Mouse (Mus musculus) lung, adult 10 weeks (tissue): ENCODE results near the gene Gm9918. TPM values are rescaled to one million over a fixed set of nuclear protein-coding genes. Genes with fewer than 3 reads are reported as not detected.

Experiments used
- polyA plus RNA-seq: library from polyadenylated mRNA; stranded (reverse); fragments of 350-450 nt; fragmentation: Illumina TruSeq; extraction: RNeasy Lipid Tissue Mini Kit (QIAGEN cat#74804); gene quantifications from one replicate; pipeline ENCODE4 v1.2.3, GENCODE M21; 2014; ENCODE audit warnings: low read depth, low replicate concordance; ENCODE audit not compliant: insufficient read depth

Gene Gm9918
- 0.10 TPM for polyA plus RNA-seq

DNA sequence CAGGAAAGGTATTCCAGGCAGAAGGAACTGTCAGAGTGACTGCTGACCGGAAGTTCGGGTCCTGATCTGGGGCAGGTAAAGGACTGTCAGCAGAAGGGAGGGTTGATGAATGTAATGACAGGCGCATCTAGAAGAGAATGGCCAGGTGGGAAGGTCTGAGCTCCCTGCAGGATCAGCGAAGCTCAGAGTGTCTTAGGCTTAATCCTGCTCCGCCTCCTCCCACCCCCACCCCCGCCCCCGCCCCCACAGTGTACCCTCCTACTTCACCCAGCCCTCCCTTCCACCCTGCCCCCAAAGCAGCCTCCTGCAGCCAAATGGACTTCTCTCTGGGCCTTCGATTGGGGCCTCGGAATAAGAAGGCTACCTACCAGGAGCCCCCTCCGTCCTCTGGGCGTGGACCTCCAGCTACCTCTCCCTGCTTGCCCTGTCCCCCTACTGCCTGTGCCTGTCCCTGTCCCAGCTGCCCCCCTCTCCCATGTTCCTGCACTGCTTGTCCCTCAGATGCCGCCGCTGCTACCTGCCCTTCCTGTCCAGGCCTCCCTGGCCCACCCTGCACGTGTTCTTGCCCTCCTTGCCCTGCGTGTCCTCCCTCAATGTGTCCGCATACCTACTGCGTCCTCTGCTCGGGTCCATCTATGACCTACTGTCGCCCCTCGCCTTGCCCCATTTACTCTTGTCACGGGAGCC is at the start of gene Gm9918:
TSS of gene Gm9918 (plus strand) at position 290 of the 687 bp plus-strand sequence.

GRCm38 (mm10) chr15:102231748-102232147 is 38.6 kb upstream of the Gm9918 start, which contains the start of gene Itgb7:
Gene Itgb7, minus strand, starts transcription at chr15:102231944.

DNA sequence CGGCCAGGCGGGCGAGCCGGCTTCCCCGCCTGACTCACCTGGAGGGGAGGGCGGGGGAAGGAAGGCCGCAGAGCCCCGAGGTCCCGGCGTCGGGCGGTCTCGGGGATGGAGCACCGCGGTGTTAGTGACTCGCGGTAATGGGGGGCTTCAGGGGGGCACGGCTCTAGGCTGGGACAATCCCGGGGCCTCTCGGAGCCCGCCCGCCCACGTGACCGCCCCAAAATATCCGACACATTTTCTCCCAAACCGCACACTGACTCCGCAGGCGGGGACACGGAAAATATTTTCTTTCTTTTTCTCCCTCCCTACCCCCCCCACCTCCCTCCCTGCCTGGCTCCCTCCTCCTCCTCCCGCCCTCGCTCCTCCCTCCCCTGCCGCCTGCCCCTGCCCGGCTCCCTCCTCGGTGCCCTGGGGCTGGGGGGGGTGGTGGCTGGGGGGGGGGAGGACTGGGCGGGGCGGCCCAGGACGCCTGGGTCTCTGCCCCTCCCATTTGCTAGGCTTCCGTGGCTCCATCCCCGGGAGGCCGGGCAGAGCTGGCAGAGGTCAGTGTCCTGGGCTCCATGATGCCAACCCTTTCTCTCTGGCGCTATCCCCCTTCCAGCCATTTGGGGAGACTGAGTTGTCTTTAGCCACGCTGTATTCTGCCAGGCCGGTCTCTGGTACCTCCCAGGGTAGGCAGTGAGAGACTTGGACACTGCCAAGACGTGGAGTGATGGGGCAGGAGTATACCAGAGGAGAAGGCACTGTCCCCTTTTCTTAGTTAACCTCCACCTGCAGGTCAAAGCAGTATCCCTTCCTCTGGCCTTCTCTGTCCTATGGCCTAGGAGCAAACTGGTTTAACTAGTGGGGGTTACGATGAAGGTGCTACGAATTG is 12.9 kb upstream of the Gm9918 start, which contains the start of gene Rarg:
TSS of gene Rarg (minus strand) at position 316 of the 874 bp plus-strand sequence.

DNA sequence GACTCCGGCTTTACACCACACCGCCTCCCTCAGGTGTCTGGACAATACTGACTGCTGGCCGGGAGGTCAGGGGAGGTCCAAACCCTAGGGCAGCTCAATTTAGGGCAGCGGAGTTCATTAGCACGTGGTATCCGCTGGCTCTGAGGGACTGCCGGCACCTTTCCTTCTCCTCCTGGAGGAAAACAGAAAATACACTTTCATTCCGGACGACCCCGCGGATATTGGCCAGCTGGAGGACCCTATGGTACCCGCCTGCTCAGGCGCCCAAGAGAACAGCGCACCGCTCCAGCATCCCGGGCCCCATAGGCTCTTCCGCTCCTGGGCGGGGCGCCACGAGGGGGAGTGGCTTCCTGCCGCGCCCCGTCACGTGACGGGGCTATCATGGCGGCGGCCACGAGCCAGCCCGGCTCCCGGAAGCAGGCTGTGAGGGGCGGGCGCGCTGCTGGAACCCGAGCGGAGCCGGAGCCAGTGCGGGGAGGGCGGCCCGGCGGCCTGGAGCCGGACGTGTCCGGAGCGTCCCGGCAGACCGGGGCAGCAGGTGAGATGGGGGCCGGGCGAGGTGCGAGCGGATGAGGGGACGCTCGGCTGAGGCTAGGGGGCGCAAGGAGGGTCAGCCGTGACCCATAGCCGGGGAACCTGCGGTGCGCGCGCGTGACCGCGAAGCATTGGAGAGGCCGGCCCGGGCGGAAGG is 8.9 kb downstream of the Gm9918 start, which contains the start of gene Mfsd5:
TSS of gene Mfsd5 (plus strand) at position 363 of the 691 bp plus-strand sequence.

GRCm38 (mm10) chr15:102295633-102296367 is 25.4 kb downstream of the Gm9918 start, which contains the start of gene Espl1:
Gene Espl1, plus strand, starts transcription at chr15:102296266.

Other genes starting within 250 kb of the Gm9918 start
- gene Krt18, start 242.4 kb upstream of the Gm9918 start, polyA plus RNA-seq = 91.4 TPM
- gene Eif4b, start 196.8 kb upstream of the Gm9918 start, polyA plus RNA-seq = 66.8 TPM
- 166 TPM for gene Tns2, start 170.2 kb upstream of the Gm9918 start, polyA plus RNA-seq
- gene Spryd3, start 134.3 kb upstream of the Gm9918 start, polyA plus RNA-seq = 27.8 TPM
- gene Igfbp6, start 126.2 kb upstream of the Gm9918 start, polyA plus RNA-seq = 398 TPM
- 0.20 TPM for gene Soat2, start 120.0 kb upstream of the Gm9918 start, polyA plus RNA-seq
- 35.1 TPM for gene Zfp740, start 67.3 kb upstream of the Gm9918 start, polyA plus RNA-seq
- 26.9 TPM for gene Csad, start 65.8 kb upstream of the Gm9918 start, polyA plus RNA-seq
- gene Itgb7, start 38.6 kb upstream of the Gm9918 start, polyA plus RNA-seq = 31.0 TPM
- 32.8 TPM for gene Rarg, start 13.0 kb upstream of the Gm9918 start, polyA plus RNA-seq
- 38.5 TPM for gene Mfsd5, start 8.9 kb downstream of the Gm9918 start, polyA plus RNA-seq
- gene Espl1, start 25.7 kb downstream of the Gm9918 start, polyA plus RNA-seq = 1.2 TPM
- 792 TPM for gene Pfdn5, start 55.6 kb downstream of the Gm9918 start, polyA plus RNA-seq
- gene Myg1, start 61.1 kb downstream of the Gm9918 start, polyA plus RNA-seq = 41.8 TPM
- 13.3 TPM for gene Aaas, start 80.2 kb downstream of the Gm9918 start, polyA plus RNA-seq
- not detected for gene Sp7, start 96.6 kb downstream of the Gm9918 start, polyA plus RNA-seq
- 12.7 TPM for gene Sp1, start 135.6 kb downstream of the Gm9918 start, polyA plus RNA-seq
- gene Amhr2, start 174.8 kb downstream of the Gm9918 start, polyA plus RNA-seq = 9.2 TPM
- gene Prr13, start 188.5 kb downstream of the Gm9918 start, polyA plus RNA-seq = 139 TPM
- 289 TPM for gene Pcbp2, start 200.0 kb downstream of the Gm9918 start, polyA plus RNA-seq
- not detected for gene Gm10337, start 233.2 kb downstream of the Gm9918 start, polyA plus RNA-seq
- 3.0 TPM for gene Map3k12, start 246.5 kb downstream of the Gm9918 start, polyA plus RNA-seq
- gene Tarbp2, start 247.6 kb downstream of the Gm9918 start, polyA plus RNA-seq = 23.7 TPM